Mouse (Mus musculus) embryonic stem cell, embryonic (primary cell): ENCODE results near the gene Sccpdh.

Experiments
- CTCF ChIA-PET, 4 experiments: fragments of 300-600 bp in 2 of 4; fragments of 350-600 bp in 2 of 4; sonication (Branson Sonifier 250); formaldehyde crosslinking; loops; one replicate each; lab custom pipeline; 2022; ENCODE audit warnings: inconsistent platforms in 2 of 4; lab: Charles Lee
- POLR2A ChIA-PET, 4 experiments: fragments of 300-600 bp in 2 of 4; fragments of 350-600 bp in 2 of 4; sonication (Branson Sonifier 250); formaldehyde crosslinking; loops; one replicate each; lab custom pipeline; 2022; ENCODE audit warnings: antibody characterized with exemption in 4 of 4, inconsistent platforms in 1 of 4; lab: Charles Lee

The Sccpdh gene

GRCm38 (mm10) chr1:179688914-179689313 is 20.9 kb downstream of the Sccpdh start:
- ChIA-PET CTCF (interaction anchor here in 2 of 4 experiments (0.8 to 1.0 kb wide), 2 partner anchors 46 to 65 kb away, joined by 3 to 4 read pairs; no protein-coding TSS in a partner anchor), POLR2A (interaction anchor here in 2 of 4 experiments (0.5 to 0.8 kb wide), 2 partner anchors 10 to 56 kb away, joined by 3 to 4 read pairs; no protein-coding TSS in a partner anchor)

- ChIA-PET POLR2A (interaction anchor here in 1 of 4 experiments (0.5 kb wide), 1 partner anchor 57 kb away, joined by 4 read pairs; no protein-coding TSS in a partner anchor), CTCF (interaction anchor here in 1 of 4 experiments (0.8 kb wide), 1 partner anchor 46 kb away, joined by 3 read pairs; no protein-coding TSS in a partner anchor)
Observed at GRCm38 (mm10) chr1:179689479-179689878, 21.5 kb downstream of the Sccpdh start.

GRCm38 (mm10) chr1:179704150-179704549 is 36.1 kb downstream of the Sccpdh start:
- POLR2A ChIA-PET: interaction anchor here in 1 of 4 experiments (0.7 to 1.5 kb wide), 2 partner anchors 10 to 140 kb away, joined by 3 read pairs; no protein-coding TSS in a partner anchor

GRCm38 (mm10) chr1:179705154-179705553 is 37.1 kb downstream of the Sccpdh start:
- POLR2A ChIA-PET: no interaction called here
- CTCF ChIA-PET: interaction anchor here in 1 of 4 experiments (0.9 kb wide), 1 partner anchor 30 kb away, joined by 3 read pairs; no protein-coding TSS in a partner anchor

More at GRCm38 (mm10) chr1:179704150-179704549, 36.1 kb downstream of the Sccpdh start:
- CTCF ChIA-PET: no interaction called here

GRCm38 (mm10) chr1:179709390-179709789 is 41.4 kb downstream of the Sccpdh start:
- POLR2A ChIA-PET: interaction anchor here in 2 of 4 experiments (0.5 to 1.4 kb wide), 3 partner anchors 42 to 196 kb away, joined by 3 read pairs; partner anchors contain the start of gene Sccpdh (in 1 of the 2)
- CTCF ChIA-PET: interaction anchor here in 2 of 4 experiments (1.1 to 2.6 kb wide), 1 partner anchor 26 kb away, joined by 3 to 7 read pairs; no protein-coding TSS in a partner anchor

- ChIA-PET POLR2A (no interaction called here), CTCF (interaction anchor here in 1 of 4 experiments (1.1 kb wide), 1 partner anchor 24 kb away, joined by 3 read pairs; no protein-coding TSS in a partner anchor)
Observed at GRCm38 (mm10) chr1:179710739-179711138, 42.7 kb downstream of the Sccpdh start.

GRCm38 (mm10) chr1:179712658-179713057 is 44.6 kb downstream of the Sccpdh start:
- CTCF ChIA-PET: interaction anchor here in 3 of 4 experiments (0.5 to 4.2 kb wide), 5 partner anchors 22 to 216 kb away, joined by 3 to 19 read pairs (median 3); no protein-coding TSS in a partner anchor
- POLR2A ChIA-PET: interaction anchor here in 2 of 4 experiments (0.6 to 1.1 kb wide), 2 partner anchors 10 to 136 kb away, joined by 3 to 4 read pairs; no protein-coding TSS in a partner anchor

- ChIA-PET POLR2A (interaction anchor here in 2 of 4 experiments (0.9 to 1.3 kb wide), 4 partner anchors 9 to 136 kb away, joined by 3 read pairs; no protein-coding TSS in a partner anchor), CTCF (interaction anchor here (0.6 to 4.2 kb wide), 9 partner anchors 10 to 215 kb away, joined by 3 to 19 read pairs (median 3); no protein-coding TSS in a partner anchor)
Observed at GRCm38 (mm10) chr1:179713367-179713766, 45.4 kb downstream of the Sccpdh start.

GRCm38 (mm10) chr1:179715289-179715688 is 47.3 kb downstream of the Sccpdh start:
- CTCF ChIA-PET: interaction anchor here in 1 of 4 experiments (4.2 kb wide), 1 partner anchor 19 kb away, joined by 19 read pairs; no protein-coding TSS in a partner anchor
- POLR2A ChIA-PET: interaction anchor here in 1 of 4 experiments (0.6 kb wide), 1 partner anchor 84 kb away, joined by 5 read pairs; no protein-coding TSS in a partner anchor

GRCm38 (mm10) chr1:179715786-179716185 is 47.8 kb downstream of the Sccpdh start:
- ChIA-PET POLR2A (interaction anchor here in 1 of 4 experiments (0.6 kb wide), 1 partner anchor 83 kb away, joined by 5 read pairs; no protein-coding TSS in a partner anchor), CTCF (interaction anchor here in 1 of 4 experiments (0.9 kb wide), 1 partner anchor 18 kb away, joined by 3 read pairs; no protein-coding TSS in a partner anchor)

GRCm38 (mm10) chr1:179722811-179723469 is 54.9 kb downstream of the Sccpdh start:
- POLR2A ChIA-PET: interaction anchor here (0.6 to 1.8 kb wide), 10 partner anchors 12 to 448 kb away, joined by 3 to 5 read pairs (median 3); no protein-coding TSS in a partner anchor
- CTCF ChIA-PET: interaction anchor here (0.5 to 2.9 kb wide), 11 partner anchors 9 to 777 kb away, joined by 3 to 14 read pairs (median 5); no protein-coding TSS in a partner anchor

- CTCF ChIA-PET: interaction anchor here (0.6 to 1.6 kb wide), 11 partner anchors 10 to 226 kb away, joined by 3 to 6 read pairs (median 3); no protein-coding TSS in a partner anchor
- POLR2A ChIA-PET: interaction anchor here in 1 of 4 experiments (0.6 to 1.8 kb wide), 2 partner anchors 82 to 299 kb away, joined by 4 read pairs; no protein-coding TSS in a partner anchor
Observed at GRCm38 (mm10) chr1:179728661-179729060, 60.7 kb downstream of the Sccpdh start.

- ChIA-PET POLR2A (interaction anchor here in 2 of 4 experiments (0.5 to 0.6 kb wide), 2 partner anchors 97 to 1456 kb away, joined by 3 read pairs; no protein-coding TSS in a partner anchor), CTCF (interaction anchor here in 2 of 4 experiments (0.5 to 1.5 kb wide), 2 partner anchors 86 to 104 kb away, joined by 3 read pairs; no protein-coding TSS in a partner anchor)
Observed at GRCm38 (mm10) chr1:179731391-179731790, 63.4 kb downstream of the Sccpdh start.

GRCm38 (mm10) chr1:179734500-179735474 is 66.8 kb downstream of the Sccpdh start:
- POLR2A ChIA-PET: interaction anchor here in 2 of 4 experiments (0.7 to 2.1 kb wide), 11 partner anchors 9 to 119 kb away, joined by 3 to 7 read pairs (median 3); partner anchors contain the start of genes Kif28 (in 1 of the 2) and Sccpdh (in 1 of the 2)
- CTCF ChIA-PET: interaction anchor here (0.6 to 4.2 kb wide), 107 partner anchors 9 to 1203 kb away, joined by 3 to 45 read pairs (median 4); partner anchors contain the start of genes Kif28 (in 2 of the 4), Sccpdh (in 2 of the 4), Cnst (in 1 of the 4) and Smyd3 (in 1 of the 4)

- ChIA-PET CTCF (interaction anchor here in 3 of 4 experiments (0.6 to 4.2 kb wide), 4 partner anchors 91 to 1047 kb away, joined by 3 to 45 read pairs (median 29); no protein-coding TSS in a partner anchor), POLR2A (interaction anchor here in 1 of 4 experiments (1.4 kb wide), 1 partner anchor 65 kb away, joined by 5 read pairs; no protein-coding TSS in a partner anchor)
Observed at GRCm38 (mm10) chr1:179736483-179736882, 68.5 kb downstream of the Sccpdh start.
